Comparison of ENCODE assay signal across 8 mouse cellular contexts in genomic region chr9:14698582-14699287, GRCm38 (mm10). TPM values are rescaled to one million over a fixed set of nuclear protein-coding genes. Genes with fewer than 3 reads are reported as not detected.
DNase-seq lines count a peak whose midpoint lies in the region; ATAC-seq and TF ChIP-seq lines count a peak whose summit lies in the region.

No protein-coding gene starts in this region.

- H3K4me1 ChIP-seq in CH12.LX (ENCODE audit: control insufficient read depth in 1 of 2, insufficient read depth in 2 of 2): no peaks in the 10 kb centered on the region
- H3K4me1 ChIP-seq in forebrain, embryonic 11.5 days (replicated peaks; ENCODE audit: control insufficient read depth, insufficient read depth, low read length): no peaks in the 10 kb centered on the region
- H3K4me1 ChIP-seq in heart, embryonic 16.5 days (ENCODE audit: control insufficient read depth, insufficient read depth, low read length): no peaks in the 10 kb centered on the region
- H3K4me1 ChIP-seq in liver, embryonic 13.5 days (replicated peaks): no peaks in the 10 kb centered on the region
- H3K4me1 ChIP-seq in neural tube, embryonic 11.5 days (ENCODE audit: control insufficient read depth, insufficient read depth, low read length): no peaks in the 10 kb centered on the region
- no peaks in the 10 kb centered on the region for H3K4me1 ChIP-seq in stomach, postnatal 0 days (replicated peaks; ENCODE audit: control insufficient read depth, insufficient read depth)

- in situ Hi-C loops in CH12.LX (cut with MboI; ENCODE audit: low pct_ligation_motif_present, low pct_unique_long_range_greater_than_20kb, low sequenced_read_pairs): loop anchor here (25.0 kb wide), 1 partner anchor 811 kb away; no protein-coding TSS in a partner anchor

- TF ChIP-seq RAD21 in CH12.LX (IDR thresholded peaks at IDR 0.05; ENCODE audit: low read depth, low read length): peak; percentile 98

- ATAC-seq in forebrain, embryonic 11.5 days (replicated peaks; ENCODE audit: low FRiP score): peak; percentile 66
- peak; percentile 82 for ATAC-seq in heart, embryonic 16.5 days (replicated peaks; ENCODE audit: extremely low read depth, insufficient read depth, low FRiP score)
- ATAC-seq in liver, embryonic 13.5 days (ENCODE audit: low read depth): peak; percentile 57
- ATAC-seq in neural tube, embryonic 11.5 days (ENCODE audit: insufficient read depth, low FRiP score, low TSS enrichment): peak; percentile 80
- peak; percentile 88 for ATAC-seq in stomach, postnatal 0 days (ENCODE audit: low FRiP score, low TSS enrichment)

- TF ChIP-seq POLR2A in CH12.LX (IDR thresholded peaks at IDR 0.05; ENCODE audit: low read depth, low read length): no peak

- no peak for TF ChIP-seq EP300 in CH12.LX (IDR thresholded peaks at IDR 0.05; ENCODE audit: low read length)
- no peak for TF ChIP-seq EP300 in stomach, postnatal 0 days (optimal IDR thresholded peaks at IDR 0.05)

- WGBS in forebrain, embryonic 11.5 days: 54% methylated on average over 12 of the region's 12 CpGs
- 48% methylated on average over 12 of the region's 12 CpGs for WGBS in heart, embryonic 16.5 days
- WGBS in liver, embryonic 13.5 days (ENCODE audit: insufficient replicate concordance): 51% methylated on average over 12 of the region's 12 CpGs
- 47% methylated on average over 12 of the region's 12 CpGs for WGBS in neural tube, embryonic 11.5 days
- WGBS in stomach, postnatal 0 days: 53% methylated on average over 12 of the region's 12 CpGs

- H3K27me3 ChIP-seq in CH12.LX (replicated peaks): no peaks in the 10 kb centered on the region
- H3K27me3 ChIP-seq in forebrain, embryonic 11.5 days (ENCODE audit: control insufficient read depth, insufficient read depth, low read length): no peaks in the 10 kb centered on the region
- no peaks in the 10 kb centered on the region for H3K27me3 ChIP-seq in heart, embryonic 16.5 days (ENCODE audit: control insufficient read depth, insufficient read depth, low read length)
- H3K27me3 ChIP-seq in liver, embryonic 13.5 days: no peaks in the 10 kb centered on the region
- H3K27me3 ChIP-seq in neural tube, embryonic 11.5 days (ENCODE audit: control insufficient read depth, insufficient read depth, low read length): no peaks in the 10 kb centered on the region
- no peaks in the 10 kb centered on the region for H3K27me3 ChIP-seq in stomach, postnatal 0 days (ENCODE audit: control insufficient read depth, insufficient read depth, low read length)

- H3K9me3 ChIP-seq in CH12.LX (replicated peaks; ENCODE audit: low read length): no peaks in the 10 kb centered on the region
- H3K9me3 ChIP-seq in forebrain, embryonic 11.5 days (ENCODE audit: control insufficient read depth, low read length): no peaks in the 10 kb centered on the region
- no peaks in the 10 kb centered on the region for H3K9me3 ChIP-seq in heart, embryonic 16.5 days (replicated peaks; ENCODE audit: control insufficient read depth, low read length)
- no peaks in the 10 kb centered on the region for H3K9me3 ChIP-seq in liver, embryonic 13.5 days (replicated peaks)
- no peaks in the 10 kb centered on the region for H3K9me3 ChIP-seq in neural tube, embryonic 11.5 days (ENCODE audit: control insufficient read depth, low read length)
- H3K9me3 ChIP-seq in stomach, postnatal 0 days (ENCODE audit: control insufficient read depth, low read length): no peaks in the 10 kb centered on the region

- DNase-seq in CH12.LX (ENCODE audit: extremely low read depth): peak; percentile 85
- DNase-seq in c-Kit-positive CD71-positive TER-119-negative erythroid progenitor cells, embryonic 14.5 days (ENCODE audit: low read depth): peak; percentile 41
- DNase-seq in forebrain, embryonic 11.5 days (ENCODE audit: low spot score): peak; percentile 93
- DNase-seq in kidney, postnatal 25 days: peak; percentile 83 to 92
- peak; percentile 36 for DNase-seq in liver, embryonic 13.5 days
- peak; percentile 89 for DNase-seq in neural tube, embryonic 11.5 days (ENCODE audit: low spot score)
- peak; percentile 93 for DNase-seq in stomach, postnatal 0 days (ENCODE audit: low spot score)

- no peak overlapping the region for H3K27ac ChIP-seq in CH12.LX (ENCODE audit: insufficient read depth, low read depth)
- no peak overlapping the region for H3K27ac ChIP-seq in forebrain, embryonic 11.5 days (ENCODE audit: low read depth, low read length)
- no peak overlapping the region for H3K27ac ChIP-seq in heart, embryonic 16.5 days (ENCODE audit: low read length)
- no peak overlapping the region for H3K27ac ChIP-seq in liver, embryonic 13.5 days
- no peak overlapping the region for H3K27ac ChIP-seq in neural tube, embryonic 11.5 days (ENCODE audit: low read depth, low read length)
- H3K27ac ChIP-seq in stomach, postnatal 0 days (replicated peaks): no peak overlapping the region

- peak; percentile 91 to 98 for TF ChIP-seq CTCF in CH12.LX (conservative IDR thresholded peaks at IDR 0.05 in 1 of 2, IDR thresholded peaks at IDR 0.05 in 1 of 2; ENCODE audit: low read depth in 2 of 2, low read length in 2 of 2)
- peak; percentile 99 for TF ChIP-seq CTCF in stomach, postnatal 0 days (IDR thresholded peaks at IDR 0.05; ENCODE audit: low read depth)

- no peaks in the 10 kb centered on the region for H3K79me2 ChIP-seq in CH12.LX (replicated peaks; ENCODE audit: control insufficient read depth, extremely low read depth, insufficient read depth, poor library complexity, severe bottlenecking)

- no peaks in the 10 kb centered on the region for H3K36me3 ChIP-seq in CH12.LX (replicated peaks in 1 of 2; ENCODE audit: control insufficient read depth in 1 of 2, insufficient read depth in 1 of 2, low read length in 1 of 2)
- no peaks in the 10 kb centered on the region for H3K36me3 ChIP-seq in forebrain, embryonic 11.5 days (ENCODE audit: control insufficient read depth, insufficient read depth, low read length)
- H3K36me3 ChIP-seq in heart, embryonic 16.5 days (ENCODE audit: control insufficient read depth, insufficient read depth): no peaks in the 10 kb centered on the region
- no peaks in the 10 kb centered on the region for H3K36me3 ChIP-seq in liver, embryonic 13.5 days
- H3K36me3 ChIP-seq in neural tube, embryonic 11.5 days (ENCODE audit: control insufficient read depth, insufficient read depth, low read length): no peaks in the 10 kb centered on the region
- no peaks in the 10 kb centered on the region for H3K36me3 ChIP-seq in stomach, postnatal 0 days (ENCODE audit: control insufficient read depth, insufficient read depth, low read length)

- no peak overlapping the region for H3K4me3 ChIP-seq in CH12.LX (replicated peaks in 1 of 3; ENCODE audit: low read depth in 2 of 3, low read length in 2 of 3, poor library complexity in 1 of 3)
- H3K4me3 ChIP-seq in forebrain, embryonic 11.5 days (ENCODE audit: low read depth, low read length): no peak overlapping the region
- no peak overlapping the region for H3K4me3 ChIP-seq in heart, embryonic 16.5 days (ENCODE audit: low read length)
- no peak overlapping the region for H3K4me3 ChIP-seq in liver, embryonic 13.5 days (replicated peaks)
- no peak overlapping the region for H3K4me3 ChIP-seq in neural tube, embryonic 11.5 days (ENCODE audit: low read depth, low read length)
- H3K4me3 ChIP-seq in stomach, postnatal 0 days (ENCODE audit: low read depth, low read length): no peak overlapping the region

- dilution Hi-C loops in CH12.LX (cut with MboI; ENCODE audit: extremely low pct_ligation_motif_present, extremely low pct_unique_long_range_greater_than_20kb, low sequenced_read_pairs): no loop called here

- H3K4me2 ChIP-seq in CH12.LX (ENCODE audit: insufficient read depth, low read depth, poor library complexity, severe bottlenecking): no peak overlapping the region
- H3K4me2 ChIP-seq in forebrain, embryonic 11.5 days (ENCODE audit: low read depth, low read length, severe bottlenecking): no peak overlapping the region
- no peak overlapping the region for H3K4me2 ChIP-seq in heart, embryonic 16.5 days (ENCODE audit: low read depth, low read length)
- H3K4me2 ChIP-seq in liver, embryonic 13.5 days: no peak overlapping the region
- H3K4me2 ChIP-seq in neural tube, embryonic 11.5 days (ENCODE audit: low read depth): no peak overlapping the region
- no peak overlapping the region for H3K4me2 ChIP-seq in stomach, postnatal 0 days (replicated peaks; ENCODE audit: low read depth)

- no peak overlapping the region for H3K9ac ChIP-seq in CH12.LX (ENCODE audit: insufficient read depth, low read depth)
- H3K9ac ChIP-seq in forebrain, embryonic 11.5 days (ENCODE audit: low read length): no peak overlapping the region
- no peak overlapping the region for H3K9ac ChIP-seq in heart, embryonic 16.5 days (ENCODE audit: low read length)
- H3K9ac ChIP-seq in liver, embryonic 13.5 days: no peak overlapping the region
- no peak overlapping the region for H3K9ac ChIP-seq in neural tube, embryonic 11.5 days (ENCODE audit: low read length)
- H3K9ac ChIP-seq in stomach, postnatal 0 days (ENCODE audit: low read length): no peak overlapping the region

RNA-seq across cellular contexts. Expression of gene Piwil4, which starts 41.8 kb away (rescaled TPM):
- total RNA-seq in CH12.LX (2012; rRNA removed) (0.04 TPM in 1 of 2 replicates, not detected in the other), CH12.LX (2014; rRNA removed) (not detected in 2 replicates)
- 0.11 TPM in 1 of 2 replicates, not detected in the other for polyA plus RNA-seq in CH12.LX (2012; ENCODE audit: insufficient read length, low read depth)
- polyA plus RNA-seq in forebrain, embryonic 11.5 days (2014; fragmentation: Nextera tagmentation; extraction: Ambion mirVana): not detected in 2 replicates
- 0.17 and 0.22 TPM in 2 replicates for polyA plus RNA-seq in heart, embryonic 16.5 days (2015; fragmentation: Nextera tagmentation; extraction: Ambion mirVana)
- 0.07 and 0.09 TPM in 2 replicates for polyA plus RNA-seq in liver, embryonic 13.5 days (2015; fragmentation: Nextera tagmentation; extraction: Ambion mirVana)
- polyA plus RNA-seq in neural tube, embryonic 11.5 days (2014; fragmentation: Nextera tagmentation; extraction: Ambion mirVana): 0.85 and 1.1 TPM in 2 replicates
- polyA plus RNA-seq in stomach, postnatal 0 days (2015; fragmentation: Nextera tagmentation; extraction: Ambion mirVana): 0.45 and 0.53 TPM in 2 replicates

RNA-seq across cellular contexts. Expression of gene Fut4, which starts 53.5 kb away (rescaled TPM):
- not detected in 2 replicates for total RNA-seq in CH12.LX (2012; rRNA removed)
- total RNA-seq in CH12.LX (2014; rRNA removed): not detected in 2 replicates
- not detected in 2 replicates for polyA plus RNA-seq in CH12.LX (2012; ENCODE audit: insufficient read length, low read depth)
- 1.5 and 1.9 TPM in 2 replicates for polyA plus RNA-seq in forebrain, embryonic 11.5 days (2014; fragmentation: Nextera tagmentation; extraction: Ambion mirVana)
- 1.2 and 1.3 TPM in 2 replicates for polyA plus RNA-seq in heart, embryonic 16.5 days (2015; fragmentation: Nextera tagmentation; extraction: Ambion mirVana)
- polyA plus RNA-seq in liver, embryonic 13.5 days (2015; fragmentation: Nextera tagmentation; extraction: Ambion mirVana): 0.64 and 0.69 TPM in 2 replicates
- polyA plus RNA-seq in neural tube, embryonic 11.5 days (2014; fragmentation: Nextera tagmentation; extraction: Ambion mirVana): 2.4 and 3.3 TPM in 2 replicates
- polyA plus RNA-seq in stomach, postnatal 0 days (2015; fragmentation: Nextera tagmentation; extraction: Ambion mirVana): 14.0 and 14.5 TPM in 2 replicates

RNA-seq across cellular contexts. Expression of gene Amotl1, which starts 53.9 kb away (rescaled TPM):
- total RNA-seq in CH12.LX (2012; rRNA removed): 0.80 and 0.93 TPM in 2 replicates
- 1.2 and 1.5 TPM in 2 replicates for total RNA-seq in CH12.LX (2014; rRNA removed)
- polyA plus RNA-seq in CH12.LX (2012; ENCODE audit: insufficient read length, low read depth): 2.7 and 3.3 TPM in 2 replicates
- polyA plus RNA-seq in forebrain, embryonic 11.5 days (2014; fragmentation: Nextera tagmentation; extraction: Ambion mirVana): 19.1 and 19.4 TPM in 2 replicates
- 17.8 and 19.1 TPM in 2 replicates for polyA plus RNA-seq in heart, embryonic 16.5 days (2015; fragmentation: Nextera tagmentation; extraction: Ambion mirVana)
- 1.6 and 1.8 TPM in 2 replicates for polyA plus RNA-seq in liver, embryonic 13.5 days (2015; fragmentation: Nextera tagmentation; extraction: Ambion mirVana)
- polyA plus RNA-seq in neural tube, embryonic 11.5 days (2014; fragmentation: Nextera tagmentation; extraction: Ambion mirVana): 19.1 and 20.6 TPM in 2 replicates
- polyA plus RNA-seq in stomach, postnatal 0 days (2015; fragmentation: Nextera tagmentation; extraction: Ambion mirVana): 7.3 and 7.7 TPM in 2 replicates

Comparison
In these comparisons a context has a peak if more than half of its experiments do, and no peak if none do; other contexts are left out.
1. DNase-seq: peak in every context shown above with its lines; median percentile 93 in forebrain, embryonic 11.5 days; 93 in stomach, postnatal 0 days; 89 in neural tube, embryonic 11.5 days; 88 in kidney, postnatal 25 days; 85 in CH12.LX; 41 in c-Kit-positive CD71-positive TER-119-negative erythroid progenitor cells, embryonic 14.5 days; 36 in liver, embryonic 13.5 days.